Mouse (Mus musculus) liver (tissue): Measurements from ENCODE around the gene Zfp42.

Source experiments
- DNase-seq: peaks from one replicate; pipeline ENCODE4 v3.0.0-alpha.2; 2020; ENCODE audit warnings: mixed read lengths

Gene Zfp42

DNA sequence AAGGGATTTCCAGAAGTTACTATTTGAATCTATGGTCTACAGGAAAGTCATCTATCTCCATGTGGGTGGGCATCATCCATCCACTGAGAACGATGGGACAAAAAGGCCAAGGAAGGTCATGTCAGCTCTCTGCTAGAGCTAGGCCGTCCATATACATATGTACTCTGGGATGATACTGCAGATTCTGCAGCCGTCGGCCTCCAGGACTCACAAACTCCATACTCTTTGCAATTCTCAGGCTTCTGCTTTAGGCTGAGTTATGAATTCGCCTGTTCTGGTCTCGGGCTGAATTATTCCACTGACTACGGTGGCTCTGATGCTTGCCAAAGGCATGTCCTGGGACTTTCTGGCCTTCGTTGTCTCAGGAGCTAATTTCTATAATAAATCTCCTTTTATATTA is 58.1 kb downstream of the Zfp42 start:
- no peak for DNase-seq
